9 mouse cellular contexts compared by ENCODE assay signal in genomic region chr3:131566281-131566680, GRCm38 (mm10). TPM values are rescaled to one million over a fixed set of nuclear protein-coding genes. Genes with fewer than 3 reads are reported as not detected.
A peak's percentile ranks its signal among the peaks of the same experiment; 100 is the strongest.
DNase-seq lines count a peak whose midpoint lies in the region; ATAC-seq lines count a peak whose summit lies in the region.
"Had no signal": no experiment of that assay in that cellular context is flagged by ENCODE, and none has a peak within 500 bp of the region (broad histone marks: within the 10 kb centered on the region; RNA-seq: fewer than 3 reads in every experiment).

No protein-coding gene starts in this region.

- intact Hi-C loops in gastrocnemius, postnatal 14 days (cut with DNase I; ENCODE audit: low total_unique reads) = no loop called here

- H3K4me1 ChIP-seq in lung, embryonic 15.5 days = peaks cover 17% of the 10 kb centered on the region
- H3K4me1 ChIP-seq in forebrain, embryonic 16.5 days (replicated peaks; ENCODE audit: control insufficient read depth, insufficient read depth, low read length) = peaks cover 21% of the 10 kb centered on the region

- H3K36me3 ChIP-seq in lung, embryonic 15.5 days = 0 out of 2 replicates have a peak, but pooled peaks cover 3% of the 10 kb centered on the region
- no peaks in the 10 kb centered on the region for H3K36me3 ChIP-seq in forebrain, embryonic 16.5 days (ENCODE audit: control insufficient read depth, insufficient read depth)

- H3K4me3 ChIP-seq in lung, embryonic 15.5 days = peak overlapping the region; percentile 82; the same call in 1 of the 2 replicates
- H3K4me3 ChIP-seq in forebrain, embryonic 16.5 days (replicated peaks; ENCODE audit: low read length) = no peak overlapping the region; the same call in 1 of the 2 replicates

- peak overlapping the region; percentile 50 for H3K4me2 ChIP-seq in lung, embryonic 15.5 days
- H3K4me2 ChIP-seq in forebrain, embryonic 16.5 days (ENCODE audit: low read length) = peak overlapping the region; percentile 63

- DNase-seq in lung, postnatal 36 days = no peak
- peak; percentile 7 for DNase-seq in mesoderm, embryonic 11.5 days (ENCODE audit: low read depth, low spot score)
- DNase-seq in urinary bladder, postnatal 4 days (ENCODE audit: low spot score in 2 of 2) = no peak
- DNase-seq in gastrocnemius, adult 18-20 months (ENCODE audit: low spot score) = no peak
- DNase-seq in gastrocnemius, postnatal 14 days = no peak
- DNase-seq: layer of hippocampus, postnatal 36 days had no signal

- no peak overlapping the region for H3K9ac ChIP-seq in lung, embryonic 15.5 days
- H3K9ac ChIP-seq in forebrain, embryonic 16.5 days (replicated peaks; ENCODE audit: low read depth, low read length) = no peak overlapping the region

- 81% methylated on average over 2 of the region's 2 CpGs for WGBS in lung, embryonic 15.5 days
- WGBS in forebrain, embryonic 16.5 days = 74% methylated on average over 2 of the region's 2 CpGs

- ATAC-seq in lung, embryonic 15.5 days (ENCODE audit: borderline replicate concordance, extremely low read depth, low FRiP score, low TSS enrichment) = no peak
- no peak for ATAC-seq in forebrain, embryonic 16.5 days

- H3K27ac ChIP-seq in lung, embryonic 15.5 days = no peak overlapping the region
- no peak overlapping the region for H3K27ac ChIP-seq in forebrain, embryonic 16.5 days (ENCODE audit: low read length)
- H3K27ac ChIP-seq: macrophage had no signal

- H3K27me3 ChIP-seq in lung, embryonic 15.5 days = no peaks in the 10 kb centered on the region
- no peaks in the 10 kb centered on the region for H3K27me3 ChIP-seq in forebrain, embryonic 16.5 days (replicated peaks; ENCODE audit: control insufficient read depth, insufficient read depth, low read length)

- no peaks in the 10 kb centered on the region for H3K9me3 ChIP-seq in lung, embryonic 15.5 days
- no peaks in the 10 kb centered on the region for H3K9me3 ChIP-seq in forebrain, embryonic 16.5 days (ENCODE audit: control insufficient read depth, low read length)

RNA-seq across cellular contexts. Expression of gene Papss1, which starts 1.7 kb away (rescaled TPM):
- 94.6 and 104 TPM in 2 replicates for polyA plus RNA-seq in lung, embryonic 15.5 days (2015; fragmentation: Nextera tagmentation; extraction: Ambion mirVana)
- 120 and 139 TPM in 2 replicates for polyA plus RNA-seq in forebrain, embryonic 16.5 days (2015; fragmentation: Nextera tagmentation; extraction: Ambion mirVana)
- total RNA-seq in gastrocnemius, adult 18-20 months (2021) = 1 to 10 TPM; 4.6 to 5.4 TPM
- 10 to 100 TPM; 11.1 to 14.2 TPM for total RNA-seq in gastrocnemius, postnatal 14 days (2021)
